Mouse (Mus musculus): ENCODE measurements around the gene Brap. TPM values are rescaled to one million over a fixed set of nuclear protein-coding genes. Genes with fewer than 3 reads are reported as not detected.

The Brap gene
- total and polyA plus RNA-seq, 3 experiments: 40.3 to 176 (median 42.4) TPM

DNA sequence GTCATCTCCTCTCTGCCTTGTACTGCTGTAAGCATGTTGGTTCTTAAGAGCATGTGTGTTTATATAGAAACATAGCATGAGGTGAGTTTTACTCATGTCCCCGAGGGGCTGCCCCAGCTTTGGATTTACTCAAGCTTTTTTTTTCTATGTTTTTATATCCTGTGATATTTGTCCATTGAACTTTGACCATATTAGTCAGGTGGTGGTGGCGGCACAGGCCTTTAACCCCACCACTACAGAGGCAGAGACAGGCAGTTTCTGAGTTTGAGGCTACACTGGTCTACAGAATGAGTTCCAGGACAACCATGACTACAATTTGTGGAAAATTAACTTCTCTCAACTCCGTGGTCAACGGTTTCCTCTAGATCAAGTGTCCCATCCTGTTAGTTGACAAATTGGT, 6.7 kb downstream of the Brap start:
- peaks cover under 1 to 12% of the 10 kb centered on the region in 2 experiments; a peak in 3 of 4 replicates for H3K36me3 ChIP-seq (ENCODE audit: control insufficient read depth in 1 of 2, insufficient read depth in 2 of 2, low read length in 2 of 2)
- TF ChIP-seq HCFC1 (IDR thresholded peaks at IDR 0.05; ENCODE audit: low read depth, low read length) (no peak), MAZ (IDR thresholded peaks at IDR 0.05; ENCODE audit: low read depth, low read length) (no peak), BHLHE40 (IDR thresholded peaks at IDR 0.05; ENCODE audit: borderline replicate concordance, low read depth, low read length) (no peak), ZKSCAN1 (IDR thresholded peaks at IDR 0.05; ENCODE audit: low read depth, low read length) (no peak), KAT2A (conservative IDR thresholded peaks at IDR 0.05; ENCODE audit: low read depth, low read length) (no peak), UBTF (IDR thresholded peaks at IDR 0.05; ENCODE audit: borderline replicate concordance, insufficient read depth, low read depth, low read length) (no peak), ZC3H11A (IDR thresholded peaks at IDR 0.05; ENCODE audit: low read depth, low read length) (no peak), USF2 (IDR thresholded peaks at IDR 0.05; ENCODE audit: borderline replicate concordance in 1 of 2, insufficient read depth in 1 of 2, low read depth in 1 of 2, low read length in 2 of 2) (no peak), NRF1 (IDR thresholded peaks at IDR 0.05; ENCODE audit: insufficient read depth, low read depth, low read length, poor library complexity, severe bottlenecking) (no peak), EP300 (IDR thresholded peaks at IDR 0.05; ENCODE audit: low read depth in 1 of 2, low read length in 2 of 2) (no peak), ZMIZ1 (IDR thresholded peaks at IDR 0.05; ENCODE audit: low read depth, low read length) (no peak), POLR2A (IDR thresholded peaks at IDR 0.05; ENCODE audit: control insufficient read depth in 1 of 2, insufficient read depth in 1 of 2, low read depth in 1 of 2, low read length in 2 of 2, poor library complexity in 1 of 2) (no peak), CHD1 (IDR thresholded peaks at IDR 0.05; ENCODE audit: low read depth, low read length) (no peak), CTCF (IDR thresholded peaks at IDR 0.05 in 2 of 3, conservative IDR thresholded peaks at IDR 0.05 in 1 of 3; ENCODE audit: control insufficient read depth in 1 of 3, insufficient read depth in 1 of 3, low read depth in 2 of 3, low read length in 3 of 3, poor library complexity in 1 of 3, severe bottlenecking in 1 of 3) (no peak), SMC3 (IDR thresholded peaks at IDR 0.05; ENCODE audit: low read depth, low read length) (no peak), POLR2AphosphoS5 (IDR thresholded peaks at IDR 0.05; ENCODE audit: borderline replicate concordance, low read depth, low read length) (no peak), MAFK (IDR thresholded peaks at IDR 0.05; ENCODE audit: borderline replicate concordance, low read depth, low read length) (no peak), MAX (IDR thresholded peaks at IDR 0.05; ENCODE audit: low read length) (no peak), SIN3A (IDR thresholded peaks at IDR 0.05; ENCODE audit: low read length) (no peak), MYB (IDR thresholded peaks at IDR 0.05; ENCODE audit: low read depth, low read length) (no peak)
- no peak overlapping the region for H3K4me3 ChIP-seq (ENCODE audit: control insufficient read depth in 1 of 2, insufficient read depth in 1 of 2, low read depth in 2 of 2, low read length in 2 of 2)
- H3K27me3 ChIP-seq (ENCODE audit: control insufficient read depth in 1 of 2, insufficient read depth in 2 of 2, low read length in 2 of 2): no peaks in the 10 kb centered on the region
- H3K79me2 ChIP-seq (ENCODE audit: control insufficient read depth, insufficient read depth, low read length, poor library complexity): peaks cover 2% of the 10 kb centered on the region; the same call in 1 of the 2 replicates
- no peak for DNase-seq (ENCODE audit: low read depth, low spot score)
- no peak overlapping the region for H3K27ac ChIP-seq (ENCODE audit: control insufficient read depth, low read depth, low read length)
- H3K9me3 ChIP-seq (replicated peaks; ENCODE audit: insufficient read depth, low read length): no peaks in the 10 kb centered on the region
- peaks cover 0 to under 1% of the 10 kb centered on the region in 2 experiments; a peak in 1 of 4 replicates for H3K4me1 ChIP-seq (ENCODE audit: control insufficient read depth in 1 of 2, insufficient read depth in 2 of 2, low read length in 2 of 2)
- H3K9ac ChIP-seq (ENCODE audit: control insufficient read depth, low read depth, low read length, poor library complexity, severe bottlenecking): no peak overlapping the region

DNA sequence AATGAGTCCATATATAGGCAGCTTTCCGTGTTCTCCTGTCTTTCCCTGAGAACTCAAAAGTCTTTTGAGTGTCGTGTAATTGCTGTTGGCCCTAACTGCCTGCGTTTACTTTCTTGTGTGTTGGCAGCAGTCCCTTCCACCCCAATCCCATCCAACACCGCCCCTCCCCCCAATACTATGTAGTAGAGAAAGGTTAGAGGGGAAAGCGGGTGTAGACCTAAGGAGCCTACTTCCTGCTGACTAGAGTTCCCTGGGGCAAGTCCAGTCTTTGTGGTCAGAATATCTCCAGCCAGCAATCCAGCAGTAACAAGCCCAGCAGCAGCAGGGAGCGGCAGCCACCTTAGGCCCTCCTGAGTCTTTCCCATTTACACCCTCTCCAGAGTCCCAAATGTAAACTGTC, 8.0 kb downstream of the Brap start:
- no peak for DNase-seq (ENCODE audit: low read depth, low spot score)
- H3K27me3 ChIP-seq (ENCODE audit: control insufficient read depth in 1 of 2, insufficient read depth in 2 of 2, low read length in 2 of 2): no peaks in the 10 kb centered on the region
- no peak overlapping the region for H3K27ac ChIP-seq (ENCODE audit: control insufficient read depth, low read depth, low read length)
- no peak overlapping the region for H3K9ac ChIP-seq (ENCODE audit: control insufficient read depth, low read depth, low read length, poor library complexity, severe bottlenecking)
- no peaks in the 10 kb centered on the region for H3K4me1 ChIP-seq (ENCODE audit: control insufficient read depth in 1 of 2, insufficient read depth in 2 of 2, low read length in 2 of 2)
- no peaks in the 10 kb centered on the region for H3K9me3 ChIP-seq (replicated peaks; ENCODE audit: insufficient read depth, low read length)
- no peak overlapping the region for H3K4me3 ChIP-seq (ENCODE audit: control insufficient read depth in 1 of 2, insufficient read depth in 1 of 2, low read depth in 2 of 2, low read length in 2 of 2)
- H3K79me2 ChIP-seq (ENCODE audit: control insufficient read depth, insufficient read depth, low read length, poor library complexity): no peaks in the 10 kb centered on the region
- H3K36me3 ChIP-seq (ENCODE audit: control insufficient read depth in 1 of 2, insufficient read depth in 2 of 2, low read length in 2 of 2): peaks cover 0 to 11% of the 10 kb centered on the region in 2 experiments; a peak in 2 of 4 replicates
- TF ChIP-seq TAL1 (IDR thresholded peaks at IDR 0.05; ENCODE audit: low read length) (no peak), NRF1 (IDR thresholded peaks at IDR 0.05; ENCODE audit: insufficient read depth, low read depth, low read length, poor library complexity, severe bottlenecking) (no peak), SIN3A (IDR thresholded peaks at IDR 0.05; ENCODE audit: low read length) (no peak), HCFC1 (IDR thresholded peaks at IDR 0.05; ENCODE audit: low read depth, low read length) (no peak), JUND (IDR thresholded peaks at IDR 0.05; ENCODE audit: low read depth, low read length) (no peak), BHLHE40 (IDR thresholded peaks at IDR 0.05; ENCODE audit: borderline replicate concordance, low read depth, low read length) (no peak), RAD21 (IDR thresholded peaks at IDR 0.05; ENCODE audit: low read depth, low read length) (no peak), MEF2A (IDR thresholded peaks at IDR 0.05; ENCODE audit: extremely low read depth, insufficient replicate concordance, low read depth, low read length, poor library complexity, severe bottlenecking) (no peak), ETS1 (IDR thresholded peaks at IDR 0.05; ENCODE audit: low read depth, low read length) (no peak), MAFK (IDR thresholded peaks at IDR 0.05; ENCODE audit: borderline replicate concordance, low read depth, low read length) (no peak), ZNF384 (IDR thresholded peaks at IDR 0.05; ENCODE audit: low read depth, low read length) (no peak), POLR2AphosphoS5 (IDR thresholded peaks at IDR 0.05; ENCODE audit: borderline replicate concordance, low read depth, low read length) (no peak), CTCF (IDR thresholded peaks at IDR 0.05 in 2 of 3, conservative IDR thresholded peaks at IDR 0.05 in 1 of 3; ENCODE audit: control insufficient read depth in 1 of 3, insufficient read depth in 1 of 3, low read depth in 2 of 3, low read length in 3 of 3, poor library complexity in 1 of 3, severe bottlenecking in 1 of 3) (no peak), POLR2AphosphoS2 (IDR thresholded peaks at IDR 0.05; ENCODE audit: low read length) (no peak), CHD1 (IDR thresholded peaks at IDR 0.05; ENCODE audit: low read depth, low read length) (no peak), TBP (IDR thresholded peaks at IDR 0.05; ENCODE audit: low read depth, low read length) (no peak), ZC3H11A (IDR thresholded peaks at IDR 0.05; ENCODE audit: low read depth, low read length) (no peak), RCOR1 (IDR thresholded peaks at IDR 0.05; ENCODE audit: low read depth, low read length) (no peak), MYB (IDR thresholded peaks at IDR 0.05; ENCODE audit: low read depth, low read length) (no peak)

All from MEL (cell line).